Mouse (Mus musculus) naive thymus-derived CD4-positive, alpha-beta T cell, adult 5 months (primary cell): Measurements from ENCODE around the gene Lgsn. TPM values are rescaled to one million over a fixed set of nuclear protein-coding genes. Genes with fewer than 3 reads are reported as not detected.

Source experiments
- polyA plus RNA-seq: library from polyadenylated mRNA; unstranded; fragments of 100-300 nt; shearing (Covaris generic); gene quantifications from one replicate; pipeline ENCODE4 v1.2.1, GENCODE M21; 2017

Gene Lgsn
- polyA plus RNA-seq: not detected

GRCm38 (mm10) chr1:31176101-31176500 is at the start of gene Lgsn:
TSS of gene Lgsn (plus strand) at chr1:31176401.

GRCm38 (mm10) chr1:31222564-31222963 is 46.4 kb downstream of the Lgsn start, which contains the start of the genes 4931428L18Rik and Pih1d3:
TSS of gene 4931428L18Rik (minus strand) at chr1:31222684.
TSS of gene Pih1d3 (plus strand) at chr1:31222838.

Other genes starting within 250 kb of the Lgsn start
- not detected for gene AC153137.1, start 198.4 kb upstream of the Lgsn start, polyA plus RNA-seq
- not detected for gene 4931428L18Rik, start 46.3 kb downstream of the Lgsn start, polyA plus RNA-seq
- not detected for gene Pih1d3, start 46.4 kb downstream of the Lgsn start, polyA plus RNA-seq